ENCODE assay signal across 8 mouse cellular contexts in the genomic region with DNA sequence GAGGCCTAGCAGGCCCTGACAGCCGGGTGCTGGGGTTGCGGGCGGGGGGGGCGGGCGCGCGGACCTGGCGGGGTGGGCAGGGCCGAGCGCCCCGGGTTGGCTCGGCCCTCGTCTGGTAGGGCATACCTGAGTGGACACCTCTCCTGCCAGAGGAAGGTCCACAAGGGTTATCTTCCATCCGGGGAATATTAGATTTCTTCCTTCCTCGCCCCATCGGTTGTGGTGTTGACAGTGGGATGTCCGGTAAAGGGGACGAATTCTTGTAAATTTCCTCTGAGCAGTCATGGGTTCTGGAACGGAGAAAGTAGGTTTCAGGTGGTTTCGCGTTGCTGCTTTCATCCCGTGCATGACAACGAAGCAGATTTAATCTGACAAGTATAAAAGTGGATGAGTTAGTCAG. TPM values are rescaled to one million over a fixed set of nuclear protein-coding genes. Genes with fewer than 3 reads are reported as not detected.
A peak's percentile ranks its signal among the peaks of the same experiment; 100 is the strongest.
DNase-seq lines count a peak whose midpoint lies in the region; ATAC-seq and TF ChIP-seq lines count a peak whose summit lies in the region.

No protein-coding gene starts in this region.

- H3K4me2 ChIP-seq in lung, embryonic 14.5 days: peak overlapping the region; percentile 74
- peak overlapping the region; percentile 76 for H3K4me2 ChIP-seq in heart, embryonic 14.5 days (ENCODE audit: low read length)
- H3K4me2 ChIP-seq in liver, postnatal 0 days (ENCODE audit: low read depth, low read length): peak overlapping the region; percentile 71

- peaks cover 4% of the 10 kb centered on the region; the same call in 1 of the 2 replicates for H3K4me1 ChIP-seq in lung, embryonic 14.5 days (ENCODE audit: insufficient read depth)
- H3K4me1 ChIP-seq in heart, embryonic 14.5 days (ENCODE audit: control insufficient read depth in 2 of 2, insufficient read depth in 2 of 2, low read length in 2 of 2): peaks cover 0 to 5% of the 10 kb centered on the region in 2 experiments; a peak in 2 of 4 replicates
- peaks cover 10% of the 10 kb centered on the region for H3K4me1 ChIP-seq in liver, postnatal 0 days (ENCODE audit: insufficient read depth)

- TF ChIP-seq CTCF in lung, embryonic 14.5 days (IDR thresholded peaks at IDR 0.05; ENCODE audit: low read depth): no peak
- no peak for TF ChIP-seq CTCF in liver, postnatal 0 days (IDR thresholded peaks at IDR 0.05; ENCODE audit: low read depth)

- ATAC-seq in lung, embryonic 14.5 days (ENCODE audit: insufficient read depth): peak; percentile 50
- peak; percentile 52 for ATAC-seq in heart, embryonic 14.5 days (ENCODE audit: insufficient number of reproducible peaks, insufficient read depth, low FRiP score, low read depth)
- peak; percentile 59 for ATAC-seq in liver, postnatal 0 days

- peak overlapping the region; percentile 65; the same call in 1 of the 2 replicates for H3K27ac ChIP-seq in lung, embryonic 14.5 days (ENCODE audit: low read depth)
- H3K27ac ChIP-seq in heart, embryonic 14.5 days (replicated peaks in 1 of 2; ENCODE audit: control insufficient read depth in 1 of 2, insufficient read depth in 1 of 2, low read depth in 2 of 2, low read length in 2 of 2): peak overlapping the region; percentile 86 to 87
- H3K27ac ChIP-seq in liver, postnatal 0 days (ENCODE audit: low read depth): peak overlapping the region; percentile 94

- no peaks in the 10 kb centered on the region for H3K9me3 ChIP-seq in lung, embryonic 14.5 days (ENCODE audit: low read depth, low read length)
- H3K9me3 ChIP-seq in heart, embryonic 14.5 days (ENCODE audit: control insufficient read depth, low read length): no peaks in the 10 kb centered on the region
- H3K9me3 ChIP-seq in liver, postnatal 0 days (ENCODE audit: low read length): no peaks in the 10 kb centered on the region

- peak overlapping the region; percentile 76 for H3K4me3 ChIP-seq in lung, embryonic 14.5 days (ENCODE audit: low read depth, low read length)
- peak overlapping the region; percentile 88 to 98 for H3K4me3 ChIP-seq in heart, embryonic 14.5 days (ENCODE audit: control insufficient read depth in 1 of 2, insufficient read depth in 1 of 2, low read depth in 1 of 2, low read length in 2 of 2)
- peak overlapping the region; percentile 78 for H3K4me3 ChIP-seq in liver, postnatal 0 days (ENCODE audit: low read depth, low read length)

- H3K36me3 ChIP-seq in lung, embryonic 14.5 days (ENCODE audit: insufficient read depth): peaks cover 19% of the 10 kb centered on the region
- peaks cover 32% of the 10 kb centered on the region for H3K36me3 ChIP-seq in heart, embryonic 14.5 days (ENCODE audit: control insufficient read depth, insufficient read depth, low read length)
- H3K36me3 ChIP-seq in liver, postnatal 0 days (replicated peaks; ENCODE audit: insufficient read depth, low read length): peaks cover 21% of the 10 kb centered on the region

- peak overlapping the region; percentile 85 for H3K9ac ChIP-seq in lung, embryonic 14.5 days
- peak overlapping the region; percentile 87 for H3K9ac ChIP-seq in heart, embryonic 14.5 days (ENCODE audit: low read length)
- H3K9ac ChIP-seq in liver, postnatal 0 days (replicated peaks): peak overlapping the region; percentile 82

- peak; percentile 29 for DNase-seq in lung, embryonic 14.5 days
- no peak for DNase-seq in lung, postnatal 4 days
- peak; percentile 21 for DNase-seq in adipocyte (ENCODE audit: low spot score)
- DNase-seq in liver, postnatal 0 days: no peak
- no peak for DNase-seq in adrenal gland, adult 8-10 months
- DNase-seq in thymus, postnatal 10 days (ENCODE audit: low spot score in 2 of 2): no peak
- no peak for DNase-seq in left cerebral cortex, adult 18-20 months (ENCODE audit: low spot score in 2 of 2)

- no peaks in the 10 kb centered on the region for H3K27me3 ChIP-seq in lung, embryonic 14.5 days (ENCODE audit: insufficient read depth, low read length)
- no peaks in the 10 kb centered on the region for H3K27me3 ChIP-seq in heart, embryonic 14.5 days (ENCODE audit: control insufficient read depth, insufficient read depth, low read length)
- no peaks in the 10 kb centered on the region for H3K27me3 ChIP-seq in liver, postnatal 0 days (ENCODE audit: insufficient read depth, low read length)

- WGBS in lung, embryonic 14.5 days: 1% methylated on average over 22 of the region's 23 CpGs
- WGBS in heart, embryonic 14.5 days: 2% methylated on average over 14 of the region's 23 CpGs
- 1% methylated on average over 22 of the region's 23 CpGs for WGBS in liver, postnatal 0 days (ENCODE audit: insufficient replicate concordance)

- no peak for TF ChIP-seq EP300 in liver, postnatal 0 days (IDR thresholded peaks at IDR 0.05; ENCODE audit: low read depth)

RNA-seq across cellular contexts. Expression of gene 4932438A13Rik, which starts 0.5 kb away (rescaled TPM):
- 55.5 and 55.9 TPM in 2 replicates for polyA plus RNA-seq in lung, embryonic 14.5 days (2014; fragmentation: Nextera tagmentation; extraction: Ambion mirVana)
- polyA plus RNA-seq in heart, embryonic 14.5 days (2014; fragmentation: Nextera tagmentation; extraction: Ambion mirVana): 40.6 and 48.8 TPM in 2 replicates
- polyA plus RNA-seq in liver, postnatal 0 days (2015; fragmentation: Nextera tagmentation; extraction: Ambion mirVana): 14.4 and 15.8 TPM in 2 replicates
- 10 to 100 TPM; 41.7 to 79.0 (median 59.9) TPM for total RNA-seq in adrenal gland, adult 8-10 months (2022)
- total RNA-seq in left cerebral cortex, adult 18-20 months (2021): 100 to 1,000 TPM; 106 to 108 TPM

Comparison
In these comparisons a context has a peak if more than half of its experiments do, and no peak if none do; other contexts are left out.
1. DNase-seq: peak in lung, embryonic 14.5 days (single experiment) and adipocyte (single experiment); none in lung, postnatal 4 days (0 of 2), liver, postnatal 0 days (single experiment), adrenal gland, adult 8-10 months (single experiment), thymus, postnatal 10 days (0 of 2) and left cerebral cortex, adult 18-20 months (0 of 2).
2. Peak in every context shown above with its lines, with median percentiles within 50 percentile points of each other: ATAC-seq, H3K27ac ChIP-seq, H3K4me2 ChIP-seq, H3K4me3 ChIP-seq and H3K9ac ChIP-seq.